Mouse (Mus musculus) lung, adult 2 months (tissue): ENCODE results near the gene Gpi1. TPM values are rescaled to one million over a fixed set of nuclear protein-coding genes. Genes with fewer than 3 reads are reported as not detected.
"Not testable (repeated sequence)": the region's sequence is repeated elsewhere in the genome, so short reads cannot be mapped to it uniquely, and the experiment has no call there.

Experiments used
- DNase-seq: peaks from one replicate; pipeline ENCODE4 v3.0.0; 2022
- H3K4me1 ChIP-seq: fragments of 200-500 bp; 2 replicates; pipeline ENCODE4 v1.6.1; 2011; ENCODE audit warnings: low read length; ENCODE audit not compliant: control insufficient read depth, insufficient read depth
- H3K4me3 ChIP-seq: fragments of 200-500 bp; replicated peaks from 2 replicates; pipeline ENCODE3; 2011; ENCODE audit warnings: low read depth, mild to moderate bottlenecking, control low read depth, low read length; ENCODE audit errors: extremely low read depth
- CTCF ChIP-seq: fragments of 200-500 bp; IDR thresholded peaks from 2 replicates; pipeline ENCODE4 v1.5.1; 2011; ENCODE audit warnings: mild to moderate bottlenecking, low read length, control low read depth; ENCODE audit not compliant: insufficient read depth
- POLR2A ChIP-seq: fragments of 200-500 bp; IDR thresholded peaks from 2 replicates; pipeline ENCODE4 v1.6.1; 2011; ENCODE audit warnings: low read depth, mild to moderate bottlenecking, control low read depth, low read length, borderline replicate concordance; ENCODE audit errors: extremely low read depth
- WGBS: fragments of 180-500 bp; shearing (Covaris S2); methylation state at CpG from one replicate; pipeline ENCODE4 v1.1.7; 2018; 5-methylcytosine and 5-hydroxymethylcytosine counted together
- polyA plus RNA-seq: library from polyadenylated mRNA; depleted of rRNA; stranded (reverse); fragments of >200 nt; gene quantifications from 2 replicates; pipeline ENCODE4 v1.2.3, GENCODE M21; 2012

Gene Gpi1
- polyA plus RNA-seq, 1 experiment: 199 TPM

GRCm38 (mm10) chr7:34196132-34197128, 33.7 kb downstream of the Gpi1 start, which contains the start of gene Pdcd2l:
Pdcd2l (minus strand) TSS chr7:34196661.
- 1% methylated on average over 68 of the region's 70 CpGs for WGBS
- DNase-seq: peak; percentile 91

GRCm38 (mm10) chr7:34195632-34196031, 34.5 kb downstream of the Gpi1 start:
- H3K4me1 ChIP-seq: peaks cover 6% of the 10 kb centered on the region; the same call in 1 of the 2 replicates
- peak overlapping the region; percentile 92 for H3K4me3 ChIP-seq
- 43% methylated on average over 3 of the region's 3 CpGs for WGBS
- TF ChIP-seq POLR2A (no peak), CTCF (no peak)
- no peak for DNase-seq

More at GRCm38 (mm10) chr7:34196132-34197128, 33.7 kb downstream of the Gpi1 start, which contains the start of gene Pdcd2l:
- Histone ChIP-seq H3K4me3 (peak within 1 kb of the TSS; percentile 92), H3K4me1 (peaks cover 6% of the 10 kb centered on the region; the same call in 1 of the 2 replicates)
- peak; percentile 84; the same call in 1 of the 2 replicates for TF ChIP-seq POLR2A
- TF ChIP-seq CTCF: no peak

- 87% methylated on average over 6 of the region's 6 CpGs for WGBS
- TF ChIP-seq POLR2A: no peak
- no peak for TF ChIP-seq CTCF
- Histone ChIP-seq H3K4me1 (peaks cover 6% of the 10 kb centered on the region; the same call in 1 of the 2 replicates), H3K4me3 (no peak overlapping the region)
- DNase-seq: no peak
These were observed 37.3 kb downstream of the Gpi1 start for GRCm38 (mm10) chr7:34192825-34193224.

- Histone ChIP-seq H3K4me3 (no peak overlapping the region), H3K4me1 (no peaks in the 10 kb centered on the region)
- no peak for DNase-seq
- TF ChIP-seq POLR2A: no peak
- TF ChIP-seq CTCF: no peak
- 76% methylated on average over 12 of the region's 12 CpGs for WGBS
These were observed 40.7 kb downstream of the Gpi1 start for GRCm38 (mm10) chr7:34189376-34189989.

- WGBS: 74% methylated on average over 3 of the region's 3 CpGs
- no peak for DNase-seq
- H3K4me1 ChIP-seq: no peaks in the 10 kb centered on the region
- TF ChIP-seq CTCF (no peak), POLR2A (no peak)
- H3K4me3 ChIP-seq: no peak overlapping the region
These were observed 46.3 kb downstream of the Gpi1 start for GRCm38 (mm10) chr7:34183794-34184193.

GRCm38 (mm10) chr7:34183356-34183755, 46.8 kb downstream of the Gpi1 start:
- TF ChIP-seq POLR2A: no peak
- TF ChIP-seq CTCF: no peak
- no peak for DNase-seq
- 75% methylated on average over 13 of the region's 13 CpGs for WGBS
- no peak overlapping the region for H3K4me3 ChIP-seq
- H3K4me1 ChIP-seq: no peaks in the 10 kb centered on the region

GRCm38 (mm10) chr7:34176241-34176640, 53.9 kb downstream of the Gpi1 start:
- WGBS: 80% methylated on average over 6 of the region's 6 CpGs
- not testable (repeated sequence) for DNase-seq, H3K4me1 ChIP-seq, H3K4me3 ChIP-seq

- TF ChIP-seq POLR2A: no peak
- TF ChIP-seq CTCF: no peak
- H3K4me1 ChIP-seq: peaks cover 8% of the 10 kb centered on the region
- no peak overlapping the region for H3K4me3 ChIP-seq
- 64% methylated on average over 1 of the region's 1 CpGs for WGBS
- no peak for DNase-seq
These were observed 57.9 kb downstream of the Gpi1 start for GRCm38 (mm10) chr7:34172251-34172650.

GRCm38 (mm10) chr7:34169454-34169853, 60.7 kb downstream of the Gpi1 start, which contains the start of gene Uba2:
Uba2 (minus strand) TSS chr7:34169599.
- peak within 1 kb of the TSS; percentile 91 for H3K4me3 ChIP-seq
- no peak for TF ChIP-seq CTCF
- peaks cover 8% of the 10 kb centered on the region for H3K4me1 ChIP-seq
- WGBS: 75% methylated on average over 3 of the region's 3 CpGs
- DNase-seq: no peak
